ENCODE assay signal across 14 mouse cellular contexts in genomic region chr5:73056457-73056856, GRCm38 (mm10). TPM values are rescaled to one million over a fixed set of nuclear protein-coding genes. Genes with fewer than 3 reads are reported as not detected.
DNase-seq lines count a peak whose midpoint lies in the region; TF ChIP-seq lines count a peak whose summit lies in the region.
"Had no signal": no experiment of that assay in that cellular context is flagged by ENCODE, and none has a peak within 500 bp of the region (broad histone marks: within the 10 kb centered on the region; RNA-seq: fewer than 3 reads in every experiment).

No protein-coding gene starts in this region.

- H3K36me3 ChIP-seq in CH12.LX (replicated peaks in 1 of 2; ENCODE audit: control insufficient read depth in 1 of 2, insufficient read depth in 1 of 2, low read length in 1 of 2): peaks cover 40 to 75% of the 10 kb centered on the region in 2 experiments
- peaks cover 76% of the 10 kb centered on the region for H3K36me3 ChIP-seq in limb, embryonic 10.5 days

- peak; percentile 45 for TF ChIP-seq CTCF in left cerebral cortex, adult 2 months (IDR thresholded peaks at IDR 0.05)
- TF ChIP-seq CTCF in CH12.LX (conservative IDR thresholded peaks at IDR 0.05 in 1 of 2, IDR thresholded peaks at IDR 0.05 in 1 of 2; ENCODE audit: low read depth in 2 of 2, low read length in 2 of 2): peak; percentile 35 to 55

- peak; percentile 31 for DNase-seq in embryo, embryonic 10.5 days (ENCODE audit: low spot score)
- no peak for DNase-seq in embryo, embryonic 11 days
- no peak for DNase-seq in left cerebral cortex, adult 2 months (ENCODE audit: extremely low spot score in 1 of 2, low spot score in 2 of 2)
- DNase-seq in left cerebral cortex, adult 8-10 months (ENCODE audit: low spot score in 2 of 2): no peak
- DNase-seq in CH12.LX (ENCODE audit: extremely low read depth): no peak
- peak; percentile 24 for DNase-seq in induced T-regulatory cell, adult 2 months (ENCODE audit: low read depth)
- no peak for DNase-seq in gastrocnemius, postnatal 14 days
- DNase-seq in limb, embryonic 10.5 days (ENCODE audit: low spot score): no peak
- DNase-seq: adrenal gland, postnatal 25 days; spleen, adult 18-20 months had no signal

- in situ Hi-C loops in CH12.LX (cut with MboI; ENCODE audit: low pct_ligation_motif_present, low pct_unique_long_range_greater_than_20kb, low sequenced_read_pairs): no loop called here

- no peak for TF ChIP-seq EP300 in CH12.LX (IDR thresholded peaks at IDR 0.05; ENCODE audit: low read length)

- WGBS in limb, embryonic 10.5 days: 93% methylated on average over 6 of the region's 6 CpGs

- TF ChIP-seq POLR2A in CH12.LX (IDR thresholded peaks at IDR 0.05; ENCODE audit: low read depth, low read length): no peak

- dilution Hi-C loops in CH12.LX (cut with MboI; ENCODE audit: extremely low pct_ligation_motif_present, extremely low pct_unique_long_range_greater_than_20kb, low sequenced_read_pairs): no loop called here

- H3K4me3 ChIP-seq in left cerebral cortex, adult 2 months: no peak overlapping the region
- H3K4me3 ChIP-seq in CH12.LX (replicated peaks in 1 of 3; ENCODE audit: low read depth in 2 of 3, low read length in 2 of 3, poor library complexity in 1 of 3): no peak overlapping the region
- H3K4me3 ChIP-seq in limb, embryonic 10.5 days: no peak overlapping the region
- H3K4me3 ChIP-seq: forebrain, embryonic 10.5 days had no signal

- H3K4me2 ChIP-seq in CH12.LX (ENCODE audit: insufficient read depth, low read depth, poor library complexity, severe bottlenecking): no peak overlapping the region
- H3K4me2 ChIP-seq: midbrain, embryonic 11.5 days had no signal

- no peaks in the 10 kb centered on the region for H3K9me3 ChIP-seq in CH12.LX (replicated peaks; ENCODE audit: low read length)
- H3K9me3 ChIP-seq in limb, embryonic 10.5 days (replicated peaks): no peaks in the 10 kb centered on the region
- H3K9me3 ChIP-seq: forebrain, embryonic 10.5 days had no signal

- TF ChIP-seq RAD21 in CH12.LX (IDR thresholded peaks at IDR 0.05; ENCODE audit: low read depth, low read length): peak; percentile 37

- no peaks in the 10 kb centered on the region for H3K27me3 ChIP-seq in CH12.LX (replicated peaks)
- no peaks in the 10 kb centered on the region for H3K27me3 ChIP-seq in limb, embryonic 10.5 days (ENCODE audit: low read depth, poor library complexity, severe bottlenecking)

- H3K9ac ChIP-seq in CH12.LX (ENCODE audit: insufficient read depth, low read depth): no peak overlapping the region

- H3K79me2 ChIP-seq in CH12.LX (replicated peaks; ENCODE audit: control insufficient read depth, extremely low read depth, insufficient read depth, poor library complexity, severe bottlenecking): no peaks in the 10 kb centered on the region

- no peaks in the 10 kb centered on the region for H3K4me1 ChIP-seq in CH12.LX (ENCODE audit: control insufficient read depth in 1 of 2, insufficient read depth in 2 of 2)
- no peaks in the 10 kb centered on the region; the same call in 1 of the 2 replicates for H3K4me1 ChIP-seq in limb, embryonic 10.5 days

- H3K27ac ChIP-seq in left cerebral cortex, adult 2 months: no peak overlapping the region
- H3K27ac ChIP-seq in CH12.LX (ENCODE audit: insufficient read depth, low read depth): no peak overlapping the region
- H3K27ac ChIP-seq in limb, embryonic 10.5 days: no peak overlapping the region
- H3K27ac ChIP-seq: forebrain, embryonic 10.5 days had no signal

- intact Hi-C loops in left cerebral cortex, adult 2 months (cut with DNase I): no loop called here
- intact Hi-C loops in gastrocnemius, postnatal 14 days (cut with DNase I; ENCODE audit: low total_unique reads): no loop called here

TF ChIP-seq in CH12.LX, 34 proteins besides CTCF, POLR2A, EP300 and RAD21:
- no peak for TF ChIP-seq MXI1 (IDR thresholded peaks at IDR 0.05; ENCODE audit: low read depth, low read length)
- no peak for TF ChIP-seq MAX (IDR thresholded peaks at IDR 0.05; ENCODE audit: low read length)
- TF ChIP-seq SMC3 (IDR thresholded peaks at IDR 0.05; ENCODE audit: low read depth, low read length): peak; percentile 41; the same call in 1 of the 2 replicates
- TF ChIP-seq PAX5 (IDR thresholded peaks at IDR 0.05; ENCODE audit: low read length): no peak

RNA-seq across cellular contexts. Expression of gene Slc10a4, which starts 49.8 kb away (rescaled TPM):
- 1 to 10 TPM in 1 of 2 experiments, under 1 TPM in 1; 0.36 to 2.2 TPM for total RNA-seq in left cerebral cortex, adult 2 months (2021)
- total RNA-seq in left cerebral cortex, adult 8-10 months (2022): 1 to 10 TPM; 4.0 to 5.2 (median 4.6) TPM
- total RNA-seq in CH12.LX (2012; rRNA removed) (not detected in 2 replicates), CH12.LX (2014; rRNA removed) (not detected in 2 replicates)
- polyA plus RNA-seq in CH12.LX (2012; ENCODE audit: insufficient read length, low read depth): not detected in 2 replicates
- total RNA-seq in gastrocnemius, postnatal 14 days (2021): not detected
- 0.13 and 0.79 TPM in 2 replicates for polyA plus RNA-seq in limb, embryonic 10.5 days (2016; fragmentation: Nextera tagmentation; extraction: Ambion mirVana)
- total RNA-seq: common myeloid progenitor, adult 5-6 weeks; neutrophil, adult 5-6 weeks had no signal

Comparison
In these comparisons a context has a peak if more than half of its experiments do, and no peak if none do; other contexts are left out.
1. DNase-seq: peak in embryo, embryonic 10.5 days (single experiment) and induced T-regulatory cell, adult 2 months (single experiment); none in embryo, embryonic 11 days (single experiment), left cerebral cortex, adult 2 months (0 of 2), left cerebral cortex, adult 8-10 months (0 of 2), CH12.LX (single experiment), gastrocnemius, postnatal 14 days (single experiment) and limb, embryonic 10.5 days (single experiment).